Mouse (Mus musculus): ENCODE measurements around the gene Ccdc28a.

The Ccdc28a gene

DNA sequence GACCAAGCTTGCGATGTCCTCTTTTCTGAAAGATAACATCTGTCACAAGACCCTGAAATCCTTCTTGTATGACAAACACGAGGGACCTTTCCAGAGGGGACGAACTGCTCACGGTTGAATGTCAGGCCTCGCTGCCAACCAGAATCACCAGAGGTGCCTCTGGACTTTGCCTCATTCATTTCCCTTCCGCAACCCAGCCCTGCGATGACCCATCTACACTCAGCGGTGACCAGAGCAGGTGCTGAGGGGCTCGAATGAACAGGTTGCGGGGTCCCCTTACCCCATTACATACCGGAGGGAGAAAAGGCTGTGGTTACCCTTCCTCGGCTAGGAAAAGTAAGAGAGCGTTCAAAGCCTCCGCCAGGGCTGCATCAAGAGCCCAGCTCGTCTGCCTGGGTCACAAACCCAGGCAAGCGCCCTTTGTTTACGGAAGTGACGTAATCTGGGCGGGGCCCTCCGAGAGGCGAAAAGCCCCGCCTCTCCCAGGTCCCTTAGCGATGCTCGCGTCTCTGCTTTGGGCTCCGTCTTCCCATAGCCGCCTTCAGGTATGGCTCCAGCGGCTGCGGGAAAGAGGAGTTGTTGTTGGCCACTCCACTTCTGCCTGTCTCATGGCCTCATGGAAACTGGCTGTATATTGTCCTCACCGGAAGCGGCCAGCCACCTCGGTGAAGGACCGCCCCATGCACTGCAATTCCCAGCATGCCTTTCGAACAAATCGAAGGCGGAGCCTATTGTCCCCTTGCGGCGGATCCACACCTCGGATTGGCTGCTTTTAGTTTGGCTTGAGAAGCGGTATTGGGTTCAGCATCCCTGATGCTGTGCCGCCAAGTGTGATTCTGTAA lies at the start of gene Ccdc28a:
Gene Ccdc28a, minus strand, starts transcription at position 439 of the 842 bp plus-strand sequence.
- DNase-seq, result peak; percentile 97

- DNase-seq, result no peak
Observed at GRCm38 (mm10) chr10:18283991-18284390, 49.2 kb upstream of the Ccdc28a start.

GRCm38 (mm10) chr10:18276090-18276734 lies 41.4 kb upstream of the Ccdc28a start:
- no peak for DNase-seq

DNA sequence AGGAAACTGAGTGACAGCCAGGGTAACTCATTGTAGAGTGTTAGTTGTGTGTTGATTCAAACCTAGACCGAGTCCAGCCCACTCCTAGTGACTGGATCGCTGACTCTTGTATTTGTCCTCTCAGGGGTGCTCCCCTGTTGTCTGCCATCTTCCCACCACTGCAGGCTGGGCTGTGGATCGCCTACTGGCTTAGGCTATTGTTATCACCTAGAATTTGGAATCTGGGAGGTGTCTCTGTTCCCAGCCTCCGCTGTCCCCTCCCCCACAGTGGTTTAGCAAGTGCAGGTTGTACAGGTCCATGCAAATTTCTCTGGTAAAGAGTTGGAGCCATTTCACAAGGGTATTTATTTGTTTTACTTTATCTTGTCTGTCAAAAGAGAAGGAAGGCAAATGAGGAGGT lies 16.5 kb upstream of the Ccdc28a start:
- DNase-seq, result no peak

DNA sequence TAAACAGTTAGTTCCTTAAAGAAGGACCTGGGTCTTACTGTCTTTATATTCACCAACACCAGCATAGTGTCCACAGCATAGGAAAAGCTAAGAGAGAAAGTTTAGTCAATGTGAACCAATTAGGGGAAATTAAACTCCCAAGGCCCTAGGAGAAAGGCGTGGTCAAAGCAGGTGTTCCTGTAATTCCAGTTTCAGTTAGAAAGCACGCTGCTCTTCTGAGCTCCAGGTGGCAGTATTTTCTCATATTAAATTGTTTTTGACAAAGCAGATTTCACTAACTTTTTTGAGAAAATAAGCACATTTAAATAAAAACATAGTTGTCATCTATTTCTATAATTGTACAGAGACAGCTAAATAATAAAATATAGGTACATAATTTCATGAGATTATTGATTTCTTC lies 8.8 kb upstream of the Ccdc28a start:
- no peak for DNase-seq

GRCm38 (mm10) chr10:18237191-18237590 lies 2.4 kb upstream of the Ccdc28a start:
- DNase-seq, result no peak

GRCm38 (mm10) chr10:18236328-18236927 lies 1.6 kb upstream of the Ccdc28a start:
- DNase-seq, result no peak

- DNase-seq, result no peak
Observed at GRCm38 (mm10) chr10:18235402-18235747, 577 bp upstream of the Ccdc28a start.

GRCm38 (mm10) chr10:18233891-18234290 lies 907 bp downstream of the Ccdc28a start:
- no peak for DNase-seq

DNA sequence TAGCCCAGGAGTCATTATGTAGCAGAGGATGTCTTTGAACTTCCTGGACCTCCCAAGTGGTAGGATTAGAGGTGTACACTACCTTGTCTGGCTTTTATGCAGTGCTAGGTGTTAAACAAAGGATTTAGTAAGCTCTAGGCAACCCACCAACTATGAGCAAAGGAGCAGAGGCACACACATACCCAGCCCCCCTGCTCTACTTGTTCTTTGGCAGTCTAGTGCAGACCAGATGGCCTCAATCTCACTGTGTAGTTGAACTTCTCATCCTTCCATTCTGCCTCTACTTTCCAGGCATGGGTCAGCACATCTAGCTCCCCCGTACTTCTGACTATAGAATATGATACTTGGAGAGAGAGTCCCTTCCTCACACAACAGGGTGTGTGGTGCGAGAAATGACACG lies 10.4 kb downstream of the Ccdc28a start:
- DNase-seq, result no peak

DNA sequence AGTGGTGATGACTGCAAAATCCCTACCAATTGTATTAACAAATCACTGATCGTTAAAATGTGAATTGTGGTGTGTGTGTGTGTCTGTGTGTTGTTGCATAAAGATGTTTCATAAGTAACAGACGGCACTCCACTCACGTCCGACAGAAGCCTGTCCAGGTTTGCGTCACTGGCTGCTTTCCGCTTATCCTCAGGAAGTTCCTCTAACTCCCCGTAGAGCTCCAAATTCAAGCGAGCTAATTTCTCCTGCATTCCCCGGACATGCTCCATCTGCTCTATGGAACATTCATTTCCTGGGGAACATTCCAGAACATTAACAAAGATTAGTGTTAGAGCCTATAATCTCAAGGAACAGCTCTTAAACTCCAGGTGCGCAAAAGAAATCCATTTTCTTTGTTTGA lies 15.4 kb downstream of the Ccdc28a start:
- DNase-seq, result no peak

DNA sequence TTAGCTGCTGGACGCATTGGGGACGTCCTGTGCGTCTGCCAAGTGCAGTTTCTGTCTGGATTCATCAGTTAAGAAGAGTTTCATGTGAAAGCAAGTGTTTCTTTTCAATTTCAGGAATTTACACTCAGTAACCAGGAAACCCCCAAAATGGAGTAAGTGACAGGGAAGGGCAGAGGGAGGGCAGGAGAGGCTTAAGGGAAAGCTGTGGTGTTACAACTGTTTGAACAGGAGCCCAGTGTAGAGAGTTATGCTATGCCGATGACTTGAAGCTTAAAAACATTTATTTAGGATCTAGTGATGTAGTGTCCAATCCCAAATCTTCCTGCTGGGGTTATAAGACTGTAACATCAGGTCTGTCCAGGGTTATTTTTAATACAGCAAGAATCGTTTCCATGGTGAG lies 20.7 kb downstream of the Ccdc28a start:
- DNase-seq, result no peak

- no peak for DNase-seq
Observed at GRCm38 (mm10) chr10:18213373-18213772, 21.4 kb downstream of the Ccdc28a start.

GRCm38 (mm10) chr10:18210726-18211125 lies 24.1 kb downstream of the Ccdc28a start, which contains the start of gene Ect2l:
Gene Ect2l, minus strand, starts transcription at chr10:18210890.
- DNase-seq, result peak; percentile 70

DNA sequence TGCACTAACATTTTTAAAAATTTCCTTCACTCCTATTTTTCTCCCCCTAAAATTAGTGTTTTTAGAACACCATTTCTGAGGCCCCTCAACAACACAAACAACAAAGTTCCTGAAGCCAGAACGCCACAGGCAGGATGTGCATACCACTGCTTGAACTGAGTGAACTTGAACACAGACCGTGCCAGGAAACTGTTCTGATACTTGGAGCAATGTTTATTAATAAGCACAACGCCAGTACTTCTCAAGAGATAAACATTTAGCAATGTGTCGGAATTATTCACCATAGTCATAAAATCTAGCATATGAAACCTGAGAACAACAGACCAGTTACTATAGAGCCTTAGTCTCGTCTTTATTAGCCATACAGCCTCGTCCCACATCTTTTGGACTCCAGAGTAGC lies 24.7 kb downstream of the Ccdc28a start:
- no peak for DNase-seq

GRCm38 (mm10) chr10:18204067-18204466 lies 30.7 kb downstream of the Ccdc28a start:
- DNase-seq, result no peak

DNA sequence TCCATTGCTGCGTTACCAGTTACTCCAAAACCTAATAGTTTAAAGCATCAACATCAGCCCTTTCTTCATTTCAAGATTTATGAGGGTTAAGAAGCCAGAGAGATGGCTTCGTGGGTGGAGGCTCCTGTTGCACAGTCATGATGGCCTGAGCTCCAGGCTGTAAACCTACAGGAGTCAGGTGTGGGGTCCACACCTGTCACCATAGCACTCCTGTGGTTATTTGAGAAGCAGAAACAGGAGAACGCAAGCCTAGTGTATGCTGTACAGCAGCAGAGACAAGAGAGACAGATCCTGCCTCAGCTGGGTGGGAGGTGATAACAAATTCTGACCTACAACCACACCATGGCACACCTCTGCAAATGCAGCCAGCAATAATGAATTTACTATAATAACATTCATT lies 32.4 kb downstream of the Ccdc28a start:
- no peak for DNase-seq

- no peak for DNase-seq
Observed at GRCm38 (mm10) chr10:18200656-18201055, 34.1 kb downstream of the Ccdc28a start.

DNA sequence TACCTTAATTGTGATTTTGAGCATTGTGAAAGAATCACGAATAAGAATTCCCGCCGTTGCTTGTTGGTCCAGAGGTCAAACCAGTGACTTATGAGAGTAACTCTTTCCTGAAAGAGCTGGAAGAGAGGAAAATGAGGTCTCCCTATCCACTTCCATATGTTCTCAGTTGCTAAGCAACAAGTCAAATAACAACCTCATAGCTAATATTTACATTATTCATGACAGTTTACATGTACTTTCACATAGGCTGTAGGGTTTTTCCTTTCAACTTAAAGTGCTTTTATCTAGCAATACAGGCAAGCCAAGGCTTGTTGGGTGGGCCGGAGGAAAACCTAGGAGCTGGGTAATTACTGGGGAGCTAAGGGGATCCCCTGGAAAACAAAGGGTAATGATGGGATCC lies 34.9 kb downstream of the Ccdc28a start:
- no peak for DNase-seq

DNA sequence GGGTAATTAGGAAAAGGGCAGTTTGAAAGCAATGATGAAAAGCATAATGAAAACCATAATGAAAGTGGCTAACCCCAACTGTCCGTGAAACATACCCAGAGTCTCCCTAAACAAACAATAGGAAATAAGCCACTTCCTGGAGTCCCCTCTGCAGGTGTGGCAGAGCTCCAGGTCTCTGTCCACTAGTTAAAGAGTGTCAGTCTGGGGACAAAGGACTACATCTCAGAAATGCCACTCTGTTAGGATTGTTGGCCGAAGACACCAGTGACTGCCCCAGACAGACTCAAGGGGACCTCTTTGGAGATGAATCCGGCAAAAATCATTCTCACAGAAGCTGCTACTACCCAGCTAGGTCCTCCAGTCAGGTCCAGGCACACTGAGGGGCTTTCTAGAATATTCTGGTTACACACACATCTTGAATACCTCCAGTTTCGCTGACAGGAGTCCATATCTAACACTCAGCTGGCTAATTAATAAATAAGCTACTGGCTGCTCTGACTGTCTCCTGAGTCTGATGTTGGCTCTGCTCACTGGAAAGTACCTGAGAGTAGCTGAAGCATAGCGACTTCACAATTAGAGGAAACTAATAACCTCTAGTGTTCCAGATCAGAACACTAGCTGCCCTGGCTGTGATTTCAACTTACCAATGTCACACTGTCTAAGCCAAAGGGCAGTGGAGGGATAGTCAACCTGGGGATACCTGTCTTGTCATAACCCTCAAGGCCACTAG lies 36.3 kb downstream of the Ccdc28a start:
- DNase-seq, result no peak

- DNase-seq, result peak; percentile 82
Observed at GRCm38 (mm10) chr10:18197206-18197979, 37.4 kb downstream of the Ccdc28a start.

- DNase-seq, result peak; percentile 36
Observed at GRCm38 (mm10) chr10:18194737-18195141, 40.1 kb downstream of the Ccdc28a start.
